Mouse (Mus musculus) stomach, embryonic 15.5 days (tissue): ENCODE data around the gene Pde10a. TPM values are rescaled to one million over a fixed set of nuclear protein-coding genes. Genes with fewer than 3 reads are reported as not detected.

ENCODE experiments used
- polyA plus RNA-seq: library from polyadenylated mRNA; unstranded; fragments of >200 nt; fragmentation: Nextera tagmentation; extraction: Ambion mirVana; gene quantifications from 2 replicates; pipeline ENCODE4 v1.2.1, GENCODE M21; 2015

The Pde10a gene
- polyA plus RNA-seq, 1 experiment from 2014 or later, result 1.4 TPM

Other genes starting within 250 kb of the Pde10a start
- gene Mpc1, start 242.5 kb upstream of the Pde10a start, polyA plus RNA-seq, result 195 TPM in 2 replicates
- 72.2 and 75.6 TPM in 2 replicates for gene Sft2d1, start 214.3 kb upstream of the Pde10a start, polyA plus RNA-seq
- gene Prr18, start 187.9 kb upstream of the Pde10a start, polyA plus RNA-seq, result 0.55 and 0.57 TPM in 2 replicates
- gene T2, start 169.4 kb upstream of the Pde10a start, polyA plus RNA-seq, result 0.48 and 0.49 TPM in 2 replicates
- gene T, start 90.9 kb upstream of the Pde10a start, polyA plus RNA-seq, result 0.54 and 0.76 TPM in 2 replicates
- 0.36 TPM in 1 of 2 replicates, not detected in the other for gene Gm17087, start 41.6 kb downstream of the Pde10a start, polyA plus RNA-seq